Mouse (Mus musculus): ENCODE data around the gene Ttll9. TPM values are rescaled to one million over a fixed set of nuclear protein-coding genes. Genes with fewer than 3 reads are reported as not detected.

The Ttll9 gene
- polyA plus RNA-seq, 1 experiment from 2014 or later = 0.09 TPM

DNA sequence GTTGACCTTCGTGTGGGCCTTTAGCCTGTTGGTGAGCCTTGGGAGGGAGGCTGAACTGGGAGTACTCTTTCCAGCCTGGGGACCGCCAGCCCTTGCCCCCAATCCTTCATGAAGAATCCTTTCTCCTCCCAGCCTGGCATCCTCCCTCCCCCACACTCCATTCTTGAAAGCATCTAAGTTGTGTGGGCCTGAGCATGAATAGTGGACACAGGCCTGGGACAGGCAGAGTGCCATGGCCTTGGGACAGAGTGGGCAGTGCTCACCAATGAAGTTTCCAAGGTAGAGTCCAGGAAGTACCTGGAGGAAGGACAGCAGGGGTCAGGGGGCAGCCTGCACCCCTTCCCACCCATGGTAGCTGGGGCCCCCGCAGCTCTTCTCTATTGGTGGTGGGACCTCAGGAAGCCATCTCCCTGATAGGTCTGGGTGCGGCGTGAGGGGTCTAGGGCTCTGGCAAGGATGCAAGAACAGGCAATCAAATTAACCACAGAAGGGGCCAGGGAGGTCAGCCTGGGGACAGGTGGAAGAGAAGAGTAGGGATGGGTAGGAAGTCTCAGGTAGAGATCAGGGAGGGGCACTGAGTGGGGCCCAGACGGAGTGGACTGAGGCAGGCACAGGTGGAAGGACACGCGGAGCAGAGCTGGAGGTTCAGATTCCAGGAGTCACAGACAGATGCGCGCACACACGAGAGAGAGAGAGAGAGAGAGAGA, 11.8 kb upstream of the Ttll9 start:
- Histone ChIP-seq H3K9me3 (replicated peaks; ENCODE audit: control insufficient read depth, low read length) (no peaks in the 10 kb centered on the region), H3K9ac (ENCODE audit: low read depth, low read length) (no peak overlapping the region), H3K4me1 (ENCODE audit: control insufficient read depth, low read depth, low read length) (no peaks in the 10 kb centered on the region), H3K36me3 (ENCODE audit: control insufficient read depth, insufficient read depth) (no peaks in the 10 kb centered on the region), H3K4me3 (ENCODE audit: low read depth, low read length) (no peak overlapping the region; the same call in 1 of the 2 replicates), H3K27me3 (ENCODE audit: control insufficient read depth, insufficient read depth, low read depth, low read length) (peaks cover 35% of the 10 kb centered on the region), H3K4me2 (ENCODE audit: low read depth, low read length) (no peak overlapping the region; the same call in 1 of the 2 replicates), H3K27ac (ENCODE audit: low read length) (no peak overlapping the region)
- no peak for ATAC-seq (ENCODE audit: low read depth)
- WGBS (ENCODE audit: insufficient replicate concordance) = 36% methylated on average over 11 of the region's 11 CpGs

DNA sequence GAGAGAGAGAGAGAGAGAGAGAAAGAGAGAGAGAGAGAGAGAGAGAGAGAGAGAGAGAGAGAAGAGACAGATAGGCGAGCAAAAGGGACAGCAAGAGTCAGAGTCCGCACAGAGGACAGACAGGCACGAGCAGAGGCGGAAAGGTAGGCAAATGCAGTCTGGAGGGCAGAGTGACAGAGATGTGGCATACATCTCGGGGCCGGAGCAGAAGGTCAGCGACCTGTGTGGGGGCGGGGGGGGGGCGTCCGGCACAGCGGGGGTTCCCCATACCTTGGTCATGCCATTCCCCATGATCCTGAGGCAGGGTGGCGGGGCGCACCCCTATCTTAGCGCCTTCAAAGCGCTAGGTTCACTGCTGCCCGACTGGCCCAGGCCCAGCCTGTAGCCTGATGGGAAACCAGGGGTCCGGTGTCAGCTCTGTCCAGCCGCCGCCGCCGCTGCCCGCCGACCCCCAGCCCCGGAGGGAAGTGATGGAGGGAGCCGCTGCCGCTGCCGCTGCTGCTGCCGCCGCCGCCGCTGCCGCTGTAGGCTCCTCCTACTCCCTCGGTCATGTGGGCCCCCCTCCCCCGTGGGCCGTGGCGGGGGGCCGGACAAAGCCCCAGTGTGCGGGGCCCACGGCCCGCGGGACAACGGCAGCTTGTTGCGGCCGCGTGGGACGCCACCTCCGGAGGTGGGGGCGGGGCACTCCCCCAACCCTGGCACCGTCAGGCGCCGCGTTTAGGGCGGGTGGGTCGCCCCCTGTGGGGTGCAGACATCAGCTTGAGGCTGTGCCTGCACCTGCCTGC, 11.0 kb upstream of the Ttll9 start, which contains the start of gene Dusp15:
TSS of gene Dusp15 (minus strand) at position 634 of the 785 bp plus-strand sequence.
- Histone ChIP-seq H3K27me3 (ENCODE audit: control insufficient read depth, insufficient read depth, low read depth, low read length) (peaks cover 32% of the 10 kb centered on the region), H3K27ac (ENCODE audit: low read length) (no peak within 1 kb of the TSS), H3K4me1 (ENCODE audit: control insufficient read depth, low read depth, low read length) (no peaks in the 10 kb centered on the region), H3K9me3 (replicated peaks; ENCODE audit: control insufficient read depth, low read length) (no peaks in the 10 kb centered on the region), H3K9ac (ENCODE audit: low read depth, low read length) (0 out of 2 replicates have a peak within 1 kb of the TSS, but pooled peaks have one; percentile 28), H3K4me3 (ENCODE audit: low read depth, low read length) (peak within 1 kb of the TSS; percentile 57), H3K36me3 (ENCODE audit: control insufficient read depth, insufficient read depth) (no peaks in the 10 kb centered on the region), H3K4me2 (ENCODE audit: low read depth, low read length) (peak within 1 kb of the TSS; percentile 71)
- 2% methylated on average over 40 of the region's 54 CpGs for WGBS (ENCODE audit: insufficient replicate concordance)
- ATAC-seq (ENCODE audit: low read depth) = no peak

DNA sequence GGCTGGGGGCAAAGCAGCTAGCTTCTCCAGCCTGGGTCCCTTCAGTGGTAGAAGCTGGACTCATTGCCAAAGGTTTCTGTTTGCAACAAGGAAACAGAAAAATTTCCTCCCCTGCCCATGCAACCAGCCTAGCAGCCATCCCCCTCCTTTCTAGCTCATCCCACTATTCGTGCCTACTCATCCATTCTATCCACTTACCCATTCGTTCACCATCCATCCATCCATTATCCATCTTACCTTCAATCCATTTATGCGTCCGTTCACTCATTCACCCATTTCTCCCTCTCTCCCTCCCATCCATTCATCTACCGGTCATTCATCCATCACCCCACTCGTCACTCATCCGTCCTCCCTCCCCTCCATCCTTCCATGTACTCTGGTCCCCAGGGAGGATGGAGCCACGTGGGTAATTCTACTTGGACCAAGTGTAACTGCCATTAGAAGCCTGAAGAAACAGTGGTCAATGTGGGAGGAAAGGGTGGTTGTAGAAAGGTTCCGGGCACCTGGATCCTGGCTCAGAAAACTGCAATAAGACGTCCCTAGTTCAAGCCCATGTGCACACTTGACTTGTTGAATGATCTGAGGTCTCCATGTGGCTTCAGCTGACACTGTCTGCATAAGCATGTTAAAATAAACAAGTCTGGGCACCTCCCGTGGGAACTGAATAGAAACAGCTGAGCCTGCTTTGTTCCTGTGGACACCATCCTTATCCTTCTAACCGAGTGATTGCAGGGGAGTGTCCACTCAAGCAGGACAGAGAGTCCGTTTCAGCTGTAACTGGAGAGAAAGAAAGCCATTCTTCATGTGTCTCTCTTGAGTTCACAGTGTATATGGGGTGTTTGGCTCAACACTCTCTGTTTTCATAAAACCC, 10.2 kb upstream of the Ttll9 start:
- Histone ChIP-seq H3K4me1 (ENCODE audit: control insufficient read depth, low read depth, low read length) (no peaks in the 10 kb centered on the region), H3K27ac (ENCODE audit: low read length) (no peak overlapping the region), H3K4me2 (ENCODE audit: low read depth, low read length) (peak overlapping the region; percentile 71), H3K27me3 (ENCODE audit: control insufficient read depth, insufficient read depth, low read depth, low read length) (peaks cover 32% of the 10 kb centered on the region), H3K4me3 (ENCODE audit: low read depth, low read length) (peak overlapping the region; percentile 57), H3K9ac (ENCODE audit: low read depth, low read length) (0 out of 2 replicates have a peak overlapping the region, but pooled peaks have one; percentile 28), H3K36me3 (ENCODE audit: control insufficient read depth, insufficient read depth) (no peaks in the 10 kb centered on the region), H3K9me3 (replicated peaks; ENCODE audit: control insufficient read depth, low read length) (no peaks in the 10 kb centered on the region)
- 16% methylated on average over 13 of the region's 13 CpGs for WGBS (ENCODE audit: insufficient replicate concordance)
- no peak for ATAC-seq (ENCODE audit: low read depth)

DNA sequence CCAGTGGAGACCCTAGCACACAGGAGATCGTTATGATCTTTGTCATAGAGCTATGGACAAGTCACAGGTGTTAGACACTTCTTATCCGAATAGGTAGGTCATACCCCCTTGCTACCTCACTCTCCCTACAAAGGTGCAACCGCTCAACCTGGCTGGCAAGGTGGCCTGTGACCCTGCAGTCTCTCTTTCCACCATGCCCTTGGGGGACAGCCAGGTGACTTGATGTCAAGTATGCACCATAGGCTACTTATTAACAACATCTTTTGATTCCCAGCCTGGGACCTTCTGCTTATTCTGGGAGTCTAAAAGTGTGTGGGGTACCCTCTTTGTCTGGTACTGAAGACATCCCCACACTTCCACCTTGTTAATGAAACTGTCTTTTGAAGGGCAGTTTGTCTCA, 4.2 kb upstream of the Ttll9 start:
- Histone ChIP-seq H3K9me3 (replicated peaks; ENCODE audit: control insufficient read depth, low read length) (no peaks in the 10 kb centered on the region), H3K36me3 (ENCODE audit: control insufficient read depth, insufficient read depth) (no peaks in the 10 kb centered on the region), H3K4me2 (ENCODE audit: low read depth, low read length) (no peak overlapping the region), H3K27ac (ENCODE audit: low read length) (no peak overlapping the region), H3K27me3 (ENCODE audit: control insufficient read depth, insufficient read depth, low read depth, low read length) (peaks cover 4% of the 10 kb centered on the region), H3K4me3 (ENCODE audit: low read depth, low read length) (no peak overlapping the region), H3K9ac (ENCODE audit: low read depth, low read length) (no peak overlapping the region), H3K4me1 (ENCODE audit: control insufficient read depth, low read depth, low read length) (no peaks in the 10 kb centered on the region)
- no peak for ATAC-seq (ENCODE audit: low read depth)
- 43% methylated on average over 3 of the region's 3 CpGs for WGBS (ENCODE audit: insufficient replicate concordance)

- no peak overlapping the region for H3K9ac ChIP-seq (ENCODE audit: low read depth, low read length)
- H3K36me3 ChIP-seq (ENCODE audit: control insufficient read depth, insufficient read depth) = no peaks in the 10 kb centered on the region
- no peaks in the 10 kb centered on the region for H3K4me1 ChIP-seq (ENCODE audit: control insufficient read depth, low read depth, low read length)
- H3K27ac ChIP-seq (ENCODE audit: low read length) = no peak overlapping the region
- 43% methylated on average over 4 of the region's 4 CpGs for WGBS (ENCODE audit: insufficient replicate concordance)
- no peaks in the 10 kb centered on the region for H3K9me3 ChIP-seq (replicated peaks; ENCODE audit: control insufficient read depth, low read length)
- peaks cover 5% of the 10 kb centered on the region for H3K27me3 ChIP-seq (ENCODE audit: control insufficient read depth, insufficient read depth, low read depth, low read length)
- H3K4me3 ChIP-seq (ENCODE audit: low read depth, low read length) = no peak overlapping the region
- no peak overlapping the region for H3K4me2 ChIP-seq (ENCODE audit: low read depth, low read length)
- ATAC-seq (ENCODE audit: low read depth) = no peak
Observed at GRCm38 (mm10) chr2:152965555-152965954, 3.3 kb downstream of the Ttll9 start.

- H3K4me1 ChIP-seq (ENCODE audit: control insufficient read depth, low read depth, low read length) = no peaks in the 10 kb centered on the region
- 44% methylated on average over 3 of the region's 3 CpGs for WGBS (ENCODE audit: insufficient replicate concordance)
- H3K36me3 ChIP-seq (ENCODE audit: control insufficient read depth, insufficient read depth) = no peaks in the 10 kb centered on the region
- H3K4me3 ChIP-seq (ENCODE audit: low read depth, low read length) = no peak overlapping the region
- ATAC-seq (ENCODE audit: low read depth) = no peak
- H3K27ac ChIP-seq (ENCODE audit: low read length) = no peak overlapping the region
- H3K9ac ChIP-seq (ENCODE audit: low read depth, low read length) = no peak overlapping the region
- H3K27me3 ChIP-seq (ENCODE audit: control insufficient read depth, insufficient read depth, low read depth, low read length) = no peaks in the 10 kb centered on the region
- no peaks in the 10 kb centered on the region for H3K9me3 ChIP-seq (replicated peaks; ENCODE audit: control insufficient read depth, low read length)
- H3K4me2 ChIP-seq (ENCODE audit: low read depth, low read length) = no peak overlapping the region
Observed at GRCm38 (mm10) chr2:152976991-152977390, 14.7 kb downstream of the Ttll9 start.

DNA sequence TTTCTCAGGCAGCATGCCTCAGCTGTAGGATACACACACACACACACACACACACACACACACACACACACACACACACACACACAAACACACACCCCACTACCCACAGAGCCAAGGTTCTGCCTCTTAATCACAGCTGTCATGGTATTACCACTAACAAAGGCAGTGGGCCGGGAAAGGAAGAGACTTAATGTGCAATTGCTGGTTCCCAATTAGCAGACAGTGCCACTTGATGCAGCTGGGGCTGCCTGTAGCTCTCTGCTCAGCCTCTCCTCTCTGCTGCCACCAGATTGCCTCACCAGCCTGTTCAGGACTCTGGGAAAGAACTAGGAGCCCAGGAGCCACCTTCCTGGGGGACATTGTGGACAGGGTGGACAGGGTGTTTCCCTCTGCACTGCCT, 23.3 kb downstream of the Ttll9 start:
- Histone ChIP-seq H3K4me3 (ENCODE audit: low read depth, low read length) (no peak overlapping the region), H3K9me3 (replicated peaks; ENCODE audit: control insufficient read depth, low read length) (no peaks in the 10 kb centered on the region), H3K27me3 (ENCODE audit: control insufficient read depth, insufficient read depth, low read depth, low read length) (no peaks in the 10 kb centered on the region), H3K27ac (ENCODE audit: low read length) (no peak overlapping the region), H3K4me2 (ENCODE audit: low read depth, low read length) (no peak overlapping the region), H3K9ac (ENCODE audit: low read depth, low read length) (no peak overlapping the region), H3K36me3 (ENCODE audit: control insufficient read depth, insufficient read depth) (no peaks in the 10 kb centered on the region), H3K4me1 (ENCODE audit: control insufficient read depth, low read depth, low read length) (no peaks in the 10 kb centered on the region)
- no peak for ATAC-seq (ENCODE audit: low read depth)
- WGBS (ENCODE audit: insufficient replicate concordance) = 36% methylated on average over 1 of the region's 1 CpGs

- Histone ChIP-seq H3K4me3 (ENCODE audit: low read depth, low read length) (no peak overlapping the region), H3K4me2 (ENCODE audit: low read depth, low read length) (no peak overlapping the region), H3K4me1 (ENCODE audit: control insufficient read depth, low read depth, low read length) (no peaks in the 10 kb centered on the region), H3K36me3 (ENCODE audit: control insufficient read depth, insufficient read depth) (no peaks in the 10 kb centered on the region), H3K9ac (ENCODE audit: low read depth, low read length) (no peak overlapping the region), H3K9me3 (replicated peaks; ENCODE audit: control insufficient read depth, low read length) (no peaks in the 10 kb centered on the region), H3K27ac (ENCODE audit: low read length) (no peak overlapping the region), H3K27me3 (ENCODE audit: control insufficient read depth, insufficient read depth, low read depth, low read length) (no peaks in the 10 kb centered on the region)
- WGBS (ENCODE audit: insufficient replicate concordance) = 69% methylated on average over 9 of the region's 9 CpGs
- ATAC-seq (ENCODE audit: low read depth) = no peak
Observed at GRCm38 (mm10) chr2:152991529-152991928, 29.2 kb downstream of the Ttll9 start.
